Mouse (Mus musculus) cortical plate, adult 2 months (tissue): ENCODE measurements around the gene Braf. TPM values are rescaled to one million over a fixed set of nuclear protein-coding genes. Genes with fewer than 3 reads are reported as not detected.
A peak's percentile ranks its signal among the peaks of the same experiment; 100 is the strongest.

Experiments
- H3K27ac ChIP-seq: fragments of 200-500 bp; 2 replicates; pipeline ENCODE4 v1.5.1; 2012; ENCODE audit warnings: low read length, control low read depth, inconsistent platforms; ENCODE audit not compliant: insufficient read depth
- H3K4me1 ChIP-seq: fragments of 200-500 bp; 2 replicates; pipeline ENCODE4 v1.6.1; 2011; ENCODE audit warnings: low read length; ENCODE audit not compliant: control insufficient read depth, insufficient read depth
- H3K4me3 ChIP-seq: fragments of 200-500 bp; 2 replicates; pipeline ENCODE4 v1.5.1; 2011; ENCODE audit warnings: mild to moderate bottlenecking, low read length, control low read depth; ENCODE audit not compliant: insufficient read depth
- CTCF ChIP-seq: fragments of 200-500 bp; IDR thresholded peaks from 2 replicates; pipeline ENCODE4 v1.5.1; 2011; ENCODE audit warnings: mild to moderate bottlenecking, control low read depth, low read length; ENCODE audit not compliant: insufficient read depth; ENCODE audit errors: extremely low read depth
- POLR2A ChIP-seq: fragments of 200-500 bp; IDR thresholded peaks from 2 replicates; pipeline ENCODE4 v1.6.1; 2011; ENCODE audit warnings: mild to moderate bottlenecking, low read length, control low read depth; ENCODE audit not compliant: insufficient read depth; ENCODE audit errors: extremely low read depth
- polyA plus RNA-seq: library from polyadenylated mRNA; depleted of rRNA; stranded (reverse); fragments of >200 nt; gene quantifications from 2 replicates; pipeline ENCODE4 v1.2.3, GENCODE M21; 2012

Gene Braf
- polyA plus RNA-seq, 1 experiment: 38.5 TPM

GRCm38 (mm10) chr6:39591481-39591880 lies 133.8 kb downstream of the Braf start:
- TF ChIP-seq POLR2A: no peak
- no peak overlapping the region; the same call in 1 of the 2 replicates for H3K4me3 ChIP-seq
- H3K4me1 ChIP-seq: no peaks in the 10 kb centered on the region; the same call in 1 of the 2 replicates
- no peak overlapping the region for H3K27ac ChIP-seq

GRCm38 (mm10) chr6:39585517-39585916 lies 139.7 kb downstream of the Braf start, which contains the start of gene Gm42420:
TSS of gene Gm42420 (plus strand) at chr6:39585753.
- H3K27ac ChIP-seq: no peak within 1 kb of the TSS
- H3K4me1 ChIP-seq: no peaks in the 10 kb centered on the region
- no peak for TF ChIP-seq POLR2A
- TF ChIP-seq CTCF: no peak
- H3K4me3 ChIP-seq: no peak within 1 kb of the TSS

GRCm38 (mm10) chr6:39581087-39581784 lies 144.0 kb downstream of the Braf start:
- TF ChIP-seq POLR2A (no peak), CTCF (no peak)
- H3K27ac ChIP-seq: no peak overlapping the region
- H3K4me3 ChIP-seq: no peak overlapping the region
- peaks cover 3% of the 10 kb centered on the region for H3K4me1 ChIP-seq

GRCm38 (mm10) chr6:39580558-39580957 lies 144.7 kb downstream of the Braf start:
- H3K4me3 ChIP-seq: no peak overlapping the region
- TF ChIP-seq CTCF (no peak), POLR2A (no peak)
- H3K27ac ChIP-seq: no peak overlapping the region
- peaks cover 3% of the 10 kb centered on the region for H3K4me1 ChIP-seq

- no peak for TF ChIP-seq CTCF
- no peak for TF ChIP-seq POLR2A
- Histone ChIP-seq H3K4me1 (peaks cover 7% of the 10 kb centered on the region), H3K27ac (no peak overlapping the region), H3K4me3 (no peak overlapping the region)
Measured at GRCm38 (mm10) chr6:39579552-39579951, 145.7 kb downstream of the Braf start.

GRCm38 (mm10) chr6:39574951-39575350 lies 150.3 kb downstream of the Braf start:
- Histone ChIP-seq H3K4me3 (peak overlapping the region; percentile 85), H3K27ac (no peak overlapping the region), H3K4me1 (peaks cover 7% of the 10 kb centered on the region)
- TF ChIP-seq POLR2A: no peak
- no peak for TF ChIP-seq CTCF

GRCm38 (mm10) chr6:39574555-39574869 lies 150.8 kb downstream of the Braf start:
- H3K4me1 ChIP-seq: peaks cover 7% of the 10 kb centered on the region
- peak overlapping the region; percentile 85 for H3K4me3 ChIP-seq
- H3K27ac ChIP-seq: 0 out of 2 replicates have a peak overlapping the region, but pooled peaks have one; percentile 61
- no peak for TF ChIP-seq POLR2A
- TF ChIP-seq CTCF: no peak

GRCm38 (mm10) chr6:39573791-39574554 lies 151.3 kb downstream of the Braf start, which contains the start of gene Adck2:
TSS of gene Adck2 (plus strand) at chr6:39573873.
- TF ChIP-seq CTCF (no peak), POLR2A (peak; percentile 92; the same call in 1 of the 2 replicates)
- Histone ChIP-seq H3K27ac (peak within 1 kb of the TSS; percentile 61), H3K4me3 (peak within 1 kb of the TSS; percentile 85), H3K4me1 (peaks cover 3% of the 10 kb centered on the region)

GRCm38 (mm10) chr6:39570426-39570825 lies 154.8 kb downstream of the Braf start:
- no peak for TF ChIP-seq CTCF
- TF ChIP-seq POLR2A: no peak
- Histone ChIP-seq H3K4me3 (no peak overlapping the region), H3K4me1 (peaks cover 3% of the 10 kb centered on the region), H3K27ac (no peak overlapping the region)

GRCm38 (mm10) chr6:39567528-39567927 lies 157.7 kb downstream of the Braf start:
- no peak for TF ChIP-seq POLR2A
- peak; percentile 77 for TF ChIP-seq CTCF
- H3K27ac ChIP-seq: no peak overlapping the region
- H3K4me3 ChIP-seq: no peak overlapping the region

More at GRCm38 (mm10) chr6:39567528-39567927, 157.7 kb downstream of the Braf start:
- H3K4me1 ChIP-seq: no peaks in the 10 kb centered on the region; the same call in 1 of the 2 replicates
